Mouse (Mus musculus) lung, adult 2 months (tissue): ENCODE measurements around the gene Gdf11.

Experiments used
- CTCF ChIP-seq: fragments of 200-500 bp; IDR thresholded peaks from 2 replicates; pipeline ENCODE4 v1.5.1; 2011; ENCODE audit warnings: mild to moderate bottlenecking, low read length, control low read depth; ENCODE audit not compliant: insufficient read depth
- POLR2A ChIP-seq: fragments of 200-500 bp; IDR thresholded peaks from 2 replicates; pipeline ENCODE4 v1.6.1; 2011; ENCODE audit warnings: low read depth, mild to moderate bottlenecking, control low read depth, low read length, borderline replicate concordance; ENCODE audit errors: extremely low read depth

DNA sequence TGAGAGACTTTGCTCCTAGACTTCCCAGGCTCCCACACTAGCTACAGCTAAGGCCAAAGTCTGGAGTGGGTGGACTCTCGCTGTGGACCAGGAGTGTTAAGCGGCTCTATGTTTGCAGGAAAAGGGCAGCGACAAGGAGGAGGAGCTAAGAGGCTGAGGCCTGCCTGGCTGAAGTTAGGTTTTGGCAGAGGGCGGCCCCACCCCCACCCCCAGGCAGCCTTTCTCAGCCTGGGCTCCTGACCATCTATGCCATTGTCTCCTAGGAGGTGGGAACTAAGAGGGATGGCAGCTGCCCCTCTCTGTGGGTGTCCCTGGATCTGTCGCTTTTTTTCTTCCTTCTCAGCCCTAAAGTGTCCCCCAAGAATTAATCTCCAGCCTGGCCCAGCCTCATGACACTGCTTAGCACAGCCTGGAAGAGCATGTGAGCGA lies 27.7 kb upstream of the Gdf11 start:
- TF ChIP-seq POLR2A (no peak), CTCF (no peak)
